Mouse (Mus musculus): ENCODE data around the gene Wdr11. TPM values are rescaled to one million over a fixed set of nuclear protein-coding genes. Genes with fewer than 3 reads are reported as not detected.

Gene Wdr11
- polyA plus RNA-seq, 1 experiment from 2014 or later: 44.9 TPM

DNA sequence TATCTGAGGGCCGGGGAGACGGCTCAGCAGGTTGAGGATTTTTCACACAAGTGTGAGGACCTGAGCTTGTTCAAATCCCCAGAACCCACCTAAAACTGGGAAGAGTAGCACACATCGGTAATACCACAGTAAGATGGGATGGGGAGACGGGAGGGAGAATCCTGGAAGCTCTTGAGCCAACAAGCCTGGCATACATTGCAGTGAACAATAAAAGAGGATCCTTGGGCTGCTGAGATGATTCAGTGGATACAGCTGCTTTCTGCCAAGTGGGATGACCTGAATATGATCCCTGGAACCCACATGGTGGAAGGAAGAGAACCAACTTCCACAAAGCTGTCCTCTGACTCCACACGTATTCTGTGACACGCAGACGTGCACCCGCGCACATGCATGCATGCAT lies 68.9 kb downstream of the Wdr11 start:
- Histone ChIP-seq H3K36me3 (ENCODE audit: control insufficient read depth, insufficient read depth) (no peaks in the 10 kb centered on the region), H3K27ac (ENCODE audit: low read length) (no peak overlapping the region), H3K4me3 (replicated peaks; ENCODE audit: low read length) (no peak overlapping the region), H3K9ac (replicated peaks; ENCODE audit: low read depth, low read length) (no peak overlapping the region), H3K27me3 (replicated peaks; ENCODE audit: control insufficient read depth, insufficient read depth, low read length) (peaks cover 2% of the 10 kb centered on the region; the same call in 1 of the 2 replicates), H3K9me3 (ENCODE audit: control insufficient read depth, low read length) (no peaks in the 10 kb centered on the region), H3K4me2 (ENCODE audit: low read length) (no peak overlapping the region), H3K4me1 (replicated peaks; ENCODE audit: control insufficient read depth, insufficient read depth, low read length) (peaks cover 21% of the 10 kb centered on the region)
- ATAC-seq: no peak
- 82% methylated on average over 9 of the region's 9 CpGs for WGBS

DNA sequence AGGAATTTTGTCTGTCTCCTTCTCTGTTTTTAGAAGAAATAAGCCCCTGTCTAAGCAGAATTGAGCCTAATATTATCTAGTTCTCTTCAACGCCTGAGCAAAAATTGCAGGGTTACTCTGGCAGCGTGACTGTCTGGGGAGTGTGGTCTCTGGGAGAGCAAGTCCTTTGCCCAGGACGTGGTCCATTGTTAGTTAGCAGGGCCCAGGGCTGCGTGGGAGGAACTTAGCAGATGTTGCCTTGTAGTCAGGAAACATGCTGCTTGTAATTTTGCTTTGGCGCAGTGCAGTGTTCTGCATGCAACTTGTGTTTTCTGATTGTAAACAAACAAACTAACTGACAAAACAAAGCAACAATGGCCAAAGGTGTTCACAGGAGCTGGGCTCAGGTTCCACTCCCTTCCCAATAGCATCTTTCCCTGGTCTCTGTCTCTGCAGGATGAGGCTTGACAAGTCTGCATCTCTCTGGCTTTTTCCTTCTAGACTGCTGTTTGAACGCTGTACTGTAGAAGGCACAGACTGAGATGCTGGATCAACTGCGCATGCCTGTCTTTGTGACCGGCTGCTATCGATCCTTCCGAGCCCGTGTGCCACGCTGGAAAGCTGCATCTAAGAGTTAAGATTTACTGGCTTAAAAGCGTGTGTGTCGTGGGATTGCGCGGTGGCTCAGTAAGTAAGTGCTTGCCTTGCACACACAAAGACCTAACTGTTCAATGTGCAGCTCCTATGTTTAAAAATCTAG lies 70.6 kb downstream of the Wdr11 start:
- Histone ChIP-seq H3K4me3 (replicated peaks; ENCODE audit: low read length) (no peak overlapping the region), H3K36me3 (ENCODE audit: control insufficient read depth, insufficient read depth) (no peaks in the 10 kb centered on the region), H3K9me3 (ENCODE audit: control insufficient read depth, low read length) (no peaks in the 10 kb centered on the region), H3K27me3 (replicated peaks; ENCODE audit: control insufficient read depth, insufficient read depth, low read length) (0 out of 2 replicates have a peak, but pooled peaks cover 2% of the 10 kb centered on the region), H3K9ac (replicated peaks; ENCODE audit: low read depth, low read length) (no peak overlapping the region), H3K4me2 (ENCODE audit: low read length) (no peak overlapping the region), H3K27ac (ENCODE audit: low read length) (no peak overlapping the region), H3K4me1 (replicated peaks; ENCODE audit: control insufficient read depth, insufficient read depth, low read length) (peaks cover 12% of the 10 kb centered on the region)
- no peak for ATAC-seq
- WGBS: 59% methylated on average over 16 of the region's 16 CpGs

DNA sequence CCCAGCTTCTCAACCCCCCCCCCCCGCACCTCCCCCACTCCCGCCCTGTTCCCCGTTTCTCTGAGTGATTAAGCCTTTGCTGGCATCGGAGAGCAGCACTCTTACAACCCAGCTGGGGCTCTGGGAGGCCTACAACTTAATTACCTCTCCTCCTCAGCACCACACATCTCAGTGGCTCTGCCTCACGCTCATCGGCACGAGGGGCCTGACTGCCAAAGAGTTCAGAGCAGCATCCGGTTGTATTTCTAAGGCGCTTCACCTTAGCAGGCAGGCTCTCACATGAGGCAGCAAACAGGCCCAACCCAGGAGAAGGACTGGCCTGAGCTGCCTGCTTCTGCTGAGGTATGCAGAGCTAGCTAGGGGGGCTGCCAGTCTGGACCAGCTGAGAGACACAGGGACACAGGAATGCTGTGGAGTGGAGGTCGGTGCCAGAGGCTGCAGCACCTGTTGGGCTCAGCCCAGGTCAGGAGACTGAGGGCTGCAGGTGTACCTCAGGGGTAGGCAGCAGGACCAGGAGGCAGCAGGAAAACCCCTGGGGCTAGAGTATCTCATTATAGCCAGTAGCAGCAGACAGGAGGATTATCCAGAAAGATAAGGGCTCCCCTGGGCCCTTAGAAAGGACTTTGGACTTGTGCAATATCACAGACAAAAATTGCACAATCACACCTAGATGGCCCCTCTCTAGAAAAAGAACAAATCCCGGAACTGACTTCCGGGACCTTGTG lies 72.3 kb downstream of the Wdr11 start:
- Histone ChIP-seq H3K4me2 (ENCODE audit: low read length) (no peak overlapping the region), H3K36me3 (ENCODE audit: control insufficient read depth, insufficient read depth) (no peaks in the 10 kb centered on the region), H3K4me1 (replicated peaks; ENCODE audit: control insufficient read depth, insufficient read depth, low read length) (peaks cover 12% of the 10 kb centered on the region), H3K9ac (replicated peaks; ENCODE audit: low read depth, low read length) (no peak overlapping the region), H3K4me3 (replicated peaks; ENCODE audit: low read length) (no peak overlapping the region), H3K27me3 (replicated peaks; ENCODE audit: control insufficient read depth, insufficient read depth, low read length) (0 out of 2 replicates have a peak, but pooled peaks cover 2% of the 10 kb centered on the region), H3K9me3 (ENCODE audit: control insufficient read depth, low read length) (no peaks in the 10 kb centered on the region), H3K27ac (ENCODE audit: low read length) (no peak overlapping the region)
- WGBS: 17% methylated on average over 12 of the region's 12 CpGs
- ATAC-seq: 0 out of 2 replicates have a peak, but pooled peaks have one; percentile 31

DNA sequence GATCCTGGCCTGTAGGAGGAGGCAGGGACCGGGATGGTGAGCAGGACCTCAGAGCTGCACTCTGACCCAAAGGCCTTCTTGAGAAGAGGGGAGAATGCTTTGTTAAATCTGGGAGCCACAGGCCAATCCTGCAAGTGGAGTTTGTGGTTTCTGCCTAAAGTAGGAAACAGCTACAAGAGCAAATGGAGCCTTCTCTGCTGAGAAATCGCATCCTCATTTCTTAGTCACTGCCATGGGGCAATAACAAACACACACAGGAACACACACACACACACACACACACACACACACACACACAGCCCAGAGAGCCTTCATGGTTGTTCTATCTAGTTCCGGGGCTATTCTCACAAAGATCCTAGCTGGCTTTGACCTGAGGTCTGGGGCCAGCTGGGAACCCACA lies 73.7 kb downstream of the Wdr11 start:
- H3K27ac ChIP-seq (ENCODE audit: low read length): no peak overlapping the region
- no peak overlapping the region for H3K9ac ChIP-seq (replicated peaks; ENCODE audit: low read depth, low read length)
- H3K4me1 ChIP-seq (replicated peaks; ENCODE audit: control insufficient read depth, insufficient read depth, low read length): peaks cover 12% of the 10 kb centered on the region
- WGBS: 92% methylated on average over 3 of the region's 3 CpGs
- no peak overlapping the region for H3K4me3 ChIP-seq (replicated peaks; ENCODE audit: low read length)
- ATAC-seq: no peak
- 0 out of 2 replicates have a peak, but pooled peaks cover 2% of the 10 kb centered on the region for H3K27me3 ChIP-seq (replicated peaks; ENCODE audit: control insufficient read depth, insufficient read depth, low read length)
- no peak overlapping the region for H3K4me2 ChIP-seq (ENCODE audit: low read length)
- H3K36me3 ChIP-seq (ENCODE audit: control insufficient read depth, insufficient read depth): no peaks in the 10 kb centered on the region
- no peaks in the 10 kb centered on the region for H3K9me3 ChIP-seq (ENCODE audit: control insufficient read depth, low read length)

DNA sequence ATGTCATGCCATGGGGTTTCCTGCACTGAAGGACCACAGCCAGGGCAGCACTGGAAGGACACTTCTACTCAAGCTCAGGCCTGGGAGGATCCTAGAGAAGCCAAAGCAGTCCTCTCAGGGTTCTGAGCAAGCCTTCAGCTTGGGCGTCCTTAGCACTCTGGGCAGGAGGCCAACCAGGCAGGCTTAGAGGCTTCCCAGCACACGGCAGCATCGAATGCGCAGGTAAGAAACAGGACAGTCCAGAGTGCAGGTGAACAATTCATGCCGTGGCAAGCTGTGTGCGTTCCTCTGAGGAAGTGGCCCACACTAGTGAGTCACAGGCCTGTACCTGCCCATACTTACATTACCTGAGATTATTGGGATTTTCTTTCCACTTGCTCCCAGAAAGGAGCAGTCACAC lies 74.3 kb downstream of the Wdr11 start:
- Histone ChIP-seq H3K36me3 (ENCODE audit: control insufficient read depth, insufficient read depth) (no peaks in the 10 kb centered on the region), H3K4me1 (replicated peaks; ENCODE audit: control insufficient read depth, insufficient read depth, low read length) (peaks cover 12% of the 10 kb centered on the region), H3K9ac (replicated peaks; ENCODE audit: low read depth, low read length) (no peak overlapping the region), H3K27me3 (replicated peaks; ENCODE audit: control insufficient read depth, insufficient read depth, low read length) (0 out of 2 replicates have a peak, but pooled peaks cover 2% of the 10 kb centered on the region), H3K4me2 (ENCODE audit: low read length) (no peak overlapping the region), H3K27ac (ENCODE audit: low read length) (no peak overlapping the region), H3K4me3 (replicated peaks; ENCODE audit: low read length) (no peak overlapping the region), H3K9me3 (ENCODE audit: control insufficient read depth, low read length) (no peaks in the 10 kb centered on the region)
- no peak for ATAC-seq
- WGBS: 70% methylated on average over 6 of the region's 6 CpGs

DNA sequence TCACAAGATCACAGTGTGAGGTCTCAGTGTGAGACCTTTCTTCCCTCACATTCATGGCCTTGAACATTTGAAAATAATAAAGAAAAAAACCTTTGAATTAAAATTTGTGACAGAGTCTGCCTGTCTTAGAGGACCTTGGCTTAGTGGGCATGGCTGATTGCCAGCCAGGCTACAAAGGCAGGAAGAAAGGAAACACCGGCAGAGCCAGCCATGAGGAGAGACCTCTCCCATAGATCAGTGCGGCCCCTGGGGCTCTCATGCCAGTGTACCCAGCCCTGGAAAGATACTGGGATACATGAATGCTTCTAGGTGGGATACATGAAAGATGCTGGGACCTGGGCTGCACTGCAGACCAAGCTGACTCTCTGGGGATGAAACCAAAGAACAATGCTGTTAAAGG lies 74.9 kb downstream of the Wdr11 start:
- Histone ChIP-seq H3K27ac (ENCODE audit: low read length) (no peak overlapping the region), H3K4me2 (ENCODE audit: low read length) (no peak overlapping the region), H3K36me3 (ENCODE audit: control insufficient read depth, insufficient read depth) (no peaks in the 10 kb centered on the region), H3K27me3 (replicated peaks; ENCODE audit: control insufficient read depth, insufficient read depth, low read length) (0 out of 2 replicates have a peak, but pooled peaks cover 2% of the 10 kb centered on the region), H3K4me1 (replicated peaks; ENCODE audit: control insufficient read depth, insufficient read depth, low read length) (peaks cover 12% of the 10 kb centered on the region), H3K9ac (replicated peaks; ENCODE audit: low read depth, low read length) (no peak overlapping the region), H3K4me3 (replicated peaks; ENCODE audit: low read length) (no peak overlapping the region), H3K9me3 (ENCODE audit: control insufficient read depth, low read length) (no peaks in the 10 kb centered on the region)
- ATAC-seq: no peak
- WGBS: 22% methylated on average over 2 of the region's 2 CpGs

DNA sequence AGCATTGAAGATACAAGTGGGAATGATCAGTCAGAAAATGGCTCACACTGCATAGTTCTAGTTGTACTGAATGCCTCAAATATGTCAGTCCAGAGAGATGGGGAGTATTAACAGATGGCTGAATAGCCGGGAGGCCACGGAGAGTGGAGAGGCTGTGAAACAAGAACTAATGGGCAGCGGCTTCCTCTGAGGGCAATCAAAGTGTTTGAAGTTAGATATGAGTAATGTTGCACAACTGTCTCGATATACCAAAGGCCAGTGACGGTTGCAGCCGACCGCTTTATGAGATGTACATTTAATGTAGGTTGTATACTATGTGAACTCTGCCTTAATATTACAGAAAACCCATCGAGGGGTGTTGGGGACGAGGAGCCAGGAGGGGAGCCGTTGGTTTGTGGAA lies 78.6 kb downstream of the Wdr11 start:
- H3K4me3 ChIP-seq (replicated peaks; ENCODE audit: low read length): no peak overlapping the region
- no peaks in the 10 kb centered on the region for H3K9me3 ChIP-seq (ENCODE audit: control insufficient read depth, low read length)
- no peak for ATAC-seq
- no peak overlapping the region for H3K27ac ChIP-seq (ENCODE audit: low read length)
- no peak overlapping the region for H3K9ac ChIP-seq (replicated peaks; ENCODE audit: low read depth, low read length)
- no peak overlapping the region for H3K4me2 ChIP-seq (ENCODE audit: low read length)
- 88% methylated on average over 10 of the region's 10 CpGs for WGBS
- peaks cover 10% of the 10 kb centered on the region for H3K4me1 ChIP-seq (replicated peaks; ENCODE audit: control insufficient read depth, insufficient read depth, low read length)
- no peaks in the 10 kb centered on the region for H3K27me3 ChIP-seq (replicated peaks; ENCODE audit: control insufficient read depth, insufficient read depth, low read length)
- H3K36me3 ChIP-seq (ENCODE audit: control insufficient read depth, insufficient read depth): no peaks in the 10 kb centered on the region

DNA sequence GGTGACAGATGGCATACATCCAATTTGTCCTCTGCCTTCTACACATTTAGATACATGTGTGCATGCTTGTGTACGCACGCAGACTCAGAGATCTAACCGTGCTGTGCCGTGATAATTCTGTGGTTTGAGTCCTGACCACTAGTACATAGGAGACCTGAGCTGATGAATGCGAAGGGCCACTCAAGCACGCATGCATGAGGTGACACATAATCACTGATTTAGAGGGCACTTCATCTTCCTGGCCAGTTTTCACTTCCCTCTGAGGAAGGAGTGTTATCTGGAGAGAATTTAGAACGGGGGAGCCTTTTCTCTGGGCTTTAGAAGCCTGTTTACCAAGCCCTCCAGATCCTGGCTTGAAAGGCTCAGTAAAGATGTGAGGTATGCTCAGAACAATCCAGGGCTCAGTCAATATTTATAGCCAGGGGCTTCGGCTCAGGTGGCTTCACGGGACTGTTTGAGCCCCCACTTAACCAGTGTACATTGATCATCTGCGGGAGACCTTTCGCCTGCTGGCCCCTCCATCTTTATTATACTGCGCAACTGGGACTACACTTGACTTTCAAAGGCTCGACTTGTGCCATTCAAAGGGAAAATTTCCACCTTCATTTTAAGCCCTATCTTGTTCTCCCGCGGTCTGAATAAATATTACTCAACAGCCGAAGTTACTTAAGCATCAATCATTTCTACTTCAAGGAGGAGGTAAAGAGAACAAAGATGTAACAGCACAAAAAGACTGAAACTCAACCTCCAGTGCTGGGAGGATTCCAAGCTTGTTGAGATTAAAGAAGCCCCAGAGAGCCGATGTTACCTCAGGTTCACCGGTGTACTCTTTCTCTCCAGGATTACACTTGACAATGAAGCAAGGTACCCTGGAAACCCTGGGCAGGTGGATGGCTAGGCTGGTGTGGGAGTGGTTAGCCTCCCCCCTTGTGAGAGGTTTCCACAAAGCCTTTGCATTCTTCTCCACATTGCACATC lies 80.3 kb downstream of the Wdr11 start:
- no peaks in the 10 kb centered on the region for H3K9me3 ChIP-seq (ENCODE audit: control insufficient read depth, low read length)
- peaks cover 10% of the 10 kb centered on the region for H3K4me1 ChIP-seq (replicated peaks; ENCODE audit: control insufficient read depth, insufficient read depth, low read length)
- H3K27ac ChIP-seq (ENCODE audit: low read length): no peak overlapping the region
- no peak overlapping the region for H3K4me2 ChIP-seq (ENCODE audit: low read length)
- H3K36me3 ChIP-seq (ENCODE audit: control insufficient read depth, insufficient read depth): no peaks in the 10 kb centered on the region
- H3K27me3 ChIP-seq (replicated peaks; ENCODE audit: control insufficient read depth, insufficient read depth, low read length): no peaks in the 10 kb centered on the region
- no peak overlapping the region for H3K9ac ChIP-seq (replicated peaks; ENCODE audit: low read depth, low read length)
- no peak overlapping the region for H3K4me3 ChIP-seq (replicated peaks; ENCODE audit: low read length)
- WGBS: 90% methylated on average over 18 of the region's 18 CpGs
- ATAC-seq: no peak

DNA sequence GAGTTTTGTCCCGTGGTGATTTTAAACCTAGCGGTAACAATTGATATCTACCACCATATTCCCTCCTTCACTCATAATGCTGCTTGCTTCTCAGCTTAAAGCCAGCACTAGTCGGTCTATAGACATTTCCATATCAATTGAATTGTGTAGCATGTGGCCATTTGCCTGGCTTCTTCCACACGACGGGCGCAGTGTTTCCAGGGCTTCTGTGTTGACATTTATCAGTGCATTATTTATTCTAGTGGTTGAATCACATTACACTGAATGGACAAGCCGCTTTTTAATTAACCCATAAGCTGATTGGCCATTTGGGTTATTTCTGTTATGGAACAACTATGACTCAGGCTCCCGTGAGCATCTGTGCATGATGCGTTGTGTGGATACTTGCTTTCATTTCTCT lies 82.1 kb downstream of the Wdr11 start:
- peaks cover 10% of the 10 kb centered on the region for H3K4me1 ChIP-seq (replicated peaks; ENCODE audit: control insufficient read depth, insufficient read depth, low read length)
- no peaks in the 10 kb centered on the region for H3K27me3 ChIP-seq (replicated peaks; ENCODE audit: control insufficient read depth, insufficient read depth, low read length)
- no peaks in the 10 kb centered on the region for H3K36me3 ChIP-seq (ENCODE audit: control insufficient read depth, insufficient read depth)
- WGBS: 18% methylated on average over 9 of the region's 9 CpGs
- no peaks in the 10 kb centered on the region for H3K9me3 ChIP-seq (ENCODE audit: control insufficient read depth, low read length)
- no peak overlapping the region for H3K9ac ChIP-seq (replicated peaks; ENCODE audit: low read depth, low read length)
- ATAC-seq: no peak
- no peak overlapping the region for H3K27ac ChIP-seq (ENCODE audit: low read length)
- H3K4me2 ChIP-seq (ENCODE audit: low read length): peak overlapping the region; percentile 13
- H3K4me3 ChIP-seq (replicated peaks; ENCODE audit: low read length): no peak overlapping the region
